Mouse (Mus musculus) liver, postnatal 0 days (tissue): ENCODE results near the gene Olfr1112.

Experiments
- CTCF ChIP-seq: sonication (generic); IDR thresholded peaks from 2 replicates; pipeline ENCODE4 v1.5.1; 2016; ENCODE audit warnings: antibody characterized with exemption, low read depth
- EP300 ChIP-seq: IDR thresholded peaks from 2 replicates; pipeline ENCODE4 v1.6.1; 2016; ENCODE audit warnings: antibody characterized with exemption, low read depth, mild to moderate bottlenecking

GRCm38 (mm10) chr2:87208670-87209069 is 21.1 kb downstream of the Olfr1112 start, which contains the start of gene Olfr1113:
- TF ChIP-seq CTCF (no peak), EP300 (no peak)
